Mouse (Mus musculus): ENCODE results near the gene Cd5l. TPM values are rescaled to one million over a fixed set of nuclear protein-coding genes. Genes with fewer than 3 reads are reported as not detected.
"Not testable (repeated sequence)": the region's sequence is repeated elsewhere in the genome, so short reads cannot be mapped to it uniquely, and the experiment has no call there.

The Cd5l gene
- polyA plus RNA-seq (2015; fragmentation: Nextera tagmentation; extraction: Ambion mirVana), result 0.13 and 0.80 TPM in 2 replicates

DNA sequence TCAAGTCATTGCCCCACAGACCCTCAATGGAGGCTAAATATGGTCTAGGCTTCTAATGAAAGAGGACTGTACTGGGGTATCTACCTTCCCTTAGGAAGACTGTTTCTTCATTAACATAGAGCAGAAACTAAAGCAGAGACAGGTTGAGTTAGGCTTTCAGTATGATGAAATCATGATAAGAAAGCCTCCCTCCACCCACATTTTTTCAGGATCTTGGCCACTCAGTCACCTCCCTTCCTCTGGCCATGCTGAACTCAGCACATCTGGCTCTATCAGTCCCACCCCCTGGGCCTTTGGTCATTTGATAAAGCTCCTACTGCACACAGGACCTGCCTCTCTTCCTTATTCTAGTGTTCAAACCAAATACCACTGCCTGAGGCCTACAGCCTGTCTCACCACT, at the start of gene Cd5l:
TSS of gene Cd5l (plus strand) at position 301 of the 400 bp plus-strand sequence.
- Histone ChIP-seq H3K4me1 (no peaks in the 10 kb centered on the region), H3K4me3 (no peak within 1 kb of the TSS), H3K27ac (no peak within 1 kb of the TSS), H3K9me3 (no peaks in the 10 kb centered on the region), H3K36me3 (no peaks in the 10 kb centered on the region), H3K9ac (no peak within 1 kb of the TSS), H3K27me3 (no peaks in the 10 kb centered on the region), H3K4me2 (no peak within 1 kb of the TSS)
- no peak for ATAC-seq (ENCODE audit: insufficient number of reproducible peaks, insufficient read depth, low FRiP score, low TSS enrichment, low read depth)

DNA sequence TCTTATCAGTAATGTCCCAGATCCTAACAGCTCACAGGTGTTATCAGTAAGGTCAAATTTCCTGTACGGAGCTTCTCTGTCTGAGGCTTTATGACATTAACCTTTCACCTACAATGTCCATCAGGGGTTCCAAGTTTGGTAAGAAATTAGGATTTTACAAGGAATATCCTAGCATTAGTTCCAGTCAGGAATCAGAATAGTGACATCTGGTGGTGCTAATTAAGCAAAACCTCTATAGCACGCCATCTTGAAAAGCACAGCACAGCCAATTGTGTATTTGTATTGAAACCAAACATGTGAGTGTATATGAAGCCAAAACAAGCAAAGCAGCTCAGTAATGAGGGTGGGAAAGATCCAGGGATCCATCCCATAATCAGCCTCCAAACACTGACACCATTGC, 47.8 kb upstream of the Cd5l start:
- no peak overlapping the region for H3K9ac ChIP-seq
- no peak overlapping the region for H3K4me2 ChIP-seq
- WGBS, result 71% methylated on average over 2 of the region's 2 CpGs

GRCm38 (mm10) chr3:87322557-87322956, 35.1 kb upstream of the Cd5l start:
- H3K36me3 ChIP-seq, result no peaks in the 10 kb centered on the region
- no peak overlapping the region for H3K9ac ChIP-seq
- no peaks in the 10 kb centered on the region for H3K9me3 ChIP-seq
- H3K4me2 ChIP-seq, result no peak overlapping the region
- WGBS, result 57% methylated on average over 4 of the region's 4 CpGs
- H3K4me3 ChIP-seq, result no peak overlapping the region
- H3K4me1 ChIP-seq, result no peaks in the 10 kb centered on the region
- no peaks in the 10 kb centered on the region for H3K27me3 ChIP-seq
- H3K27ac ChIP-seq, result no peak overlapping the region
- ATAC-seq (ENCODE audit: insufficient number of reproducible peaks, insufficient read depth, low FRiP score, low TSS enrichment, low read depth), result no peak

More for the DNA sequence above, 47.8 kb upstream of the Cd5l start:
- no peak overlapping the region for H3K4me3 ChIP-seq
- no peaks in the 10 kb centered on the region for H3K9me3 ChIP-seq
- ATAC-seq (ENCODE audit: insufficient number of reproducible peaks, insufficient read depth, low FRiP score, low TSS enrichment, low read depth), result no peak
- H3K27me3 ChIP-seq, result no peaks in the 10 kb centered on the region
- H3K4me1 ChIP-seq, result no peaks in the 10 kb centered on the region
- H3K36me3 ChIP-seq, result no peaks in the 10 kb centered on the region
- H3K27ac ChIP-seq, result no peak overlapping the region

- H3K27ac ChIP-seq, result no peak overlapping the region
- ATAC-seq (ENCODE audit: insufficient number of reproducible peaks, insufficient read depth, low FRiP score, low TSS enrichment, low read depth), result no peak
- no peak overlapping the region for H3K4me2 ChIP-seq
- no peaks in the 10 kb centered on the region for H3K27me3 ChIP-seq
- H3K9me3 ChIP-seq, result no peaks in the 10 kb centered on the region
- no peak overlapping the region for H3K9ac ChIP-seq
- H3K4me3 ChIP-seq, result no peak overlapping the region
- H3K36me3 ChIP-seq, result no peaks in the 10 kb centered on the region
- WGBS, result 13% methylated on average over 3 of the region's 3 CpGs
- no peaks in the 10 kb centered on the region for H3K4me1 ChIP-seq
Observed at GRCm38 (mm10) chr3:87323778-87324177, 33.9 kb upstream of the Cd5l start.

DNA sequence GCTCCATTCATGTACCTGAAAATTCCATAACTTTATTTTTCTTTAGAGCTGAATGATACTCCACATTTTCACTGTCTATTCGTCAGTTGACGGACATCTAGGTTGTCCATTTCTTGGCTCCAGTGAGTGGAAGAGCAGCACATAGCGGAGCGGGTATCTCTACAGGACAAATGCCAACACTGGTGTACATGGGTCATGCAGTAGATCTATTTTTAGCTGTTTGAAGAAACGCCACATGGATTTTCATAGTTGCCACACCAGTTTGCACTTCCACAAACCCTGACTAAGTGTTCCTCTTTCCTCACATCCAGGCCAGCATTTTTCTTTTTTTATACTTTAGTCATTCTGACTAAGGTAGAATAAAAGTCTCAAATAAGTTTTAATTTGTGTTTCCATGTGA, 19.8 kb upstream of the Cd5l start:
- H3K36me3 ChIP-seq, result no peaks in the 10 kb centered on the region
- ATAC-seq (ENCODE audit: insufficient number of reproducible peaks, insufficient read depth, low FRiP score, low TSS enrichment, low read depth), result no peak
- H3K4me2 ChIP-seq, result no peak overlapping the region
- H3K27me3 ChIP-seq, result no peaks in the 10 kb centered on the region
- no peaks in the 10 kb centered on the region for H3K9me3 ChIP-seq
- H3K4me1 ChIP-seq, result no peaks in the 10 kb centered on the region
- no peak overlapping the region for H3K9ac ChIP-seq
- 93% methylated on average over 5 of the region's 5 CpGs for WGBS
- no peak overlapping the region for H3K4me3 ChIP-seq
- H3K27ac ChIP-seq, result no peak overlapping the region

- 75% methylated on average over 2 of the region's 2 CpGs for WGBS
- H3K9ac ChIP-seq; H3K27ac ChIP-seq; ATAC-seq (ENCODE audit: insufficient number of reproducible peaks, insufficient read depth, low FRiP score, low TSS enrichment, low read depth); H3K4me1 ChIP-seq; H3K4me3 ChIP-seq; H3K9me3 ChIP-seq; H3K27me3 ChIP-seq; H3K36me3 ChIP-seq; H3K4me2 ChIP-seq: not testable (repeated sequence)
Observed at GRCm38 (mm10) chr3:87350992-87351391, 6.7 kb upstream of the Cd5l start.

GRCm38 (mm10) chr3:87359215-87359614, 1.5 kb downstream of the Cd5l start:
- no peaks in the 10 kb centered on the region for H3K27me3 ChIP-seq
- no peak overlapping the region for H3K27ac ChIP-seq
- no peak overlapping the region for H3K4me3 ChIP-seq
- no peaks in the 10 kb centered on the region for H3K9me3 ChIP-seq
- no peak overlapping the region for H3K4me2 ChIP-seq
- ATAC-seq (ENCODE audit: insufficient number of reproducible peaks, insufficient read depth, low FRiP score, low TSS enrichment, low read depth), result no peak
- H3K4me1 ChIP-seq, result no peaks in the 10 kb centered on the region
- no peaks in the 10 kb centered on the region for H3K36me3 ChIP-seq
- no peak overlapping the region for H3K9ac ChIP-seq

- no peak overlapping the region for H3K4me2 ChIP-seq
- no peaks in the 10 kb centered on the region for H3K36me3 ChIP-seq
- 87% methylated on average over 6 of the region's 6 CpGs for WGBS
- ATAC-seq (ENCODE audit: insufficient number of reproducible peaks, insufficient read depth, low FRiP score, low TSS enrichment, low read depth), result no peak
- H3K4me1 ChIP-seq, result no peaks in the 10 kb centered on the region
- H3K4me3 ChIP-seq, result no peak overlapping the region
- H3K9ac ChIP-seq, result no peak overlapping the region
- no peak overlapping the region for H3K27ac ChIP-seq
- no peaks in the 10 kb centered on the region for H3K27me3 ChIP-seq
- no peaks in the 10 kb centered on the region for H3K9me3 ChIP-seq
Observed at GRCm38 (mm10) chr3:87360466-87360865, 2.8 kb downstream of the Cd5l start.

DNA sequence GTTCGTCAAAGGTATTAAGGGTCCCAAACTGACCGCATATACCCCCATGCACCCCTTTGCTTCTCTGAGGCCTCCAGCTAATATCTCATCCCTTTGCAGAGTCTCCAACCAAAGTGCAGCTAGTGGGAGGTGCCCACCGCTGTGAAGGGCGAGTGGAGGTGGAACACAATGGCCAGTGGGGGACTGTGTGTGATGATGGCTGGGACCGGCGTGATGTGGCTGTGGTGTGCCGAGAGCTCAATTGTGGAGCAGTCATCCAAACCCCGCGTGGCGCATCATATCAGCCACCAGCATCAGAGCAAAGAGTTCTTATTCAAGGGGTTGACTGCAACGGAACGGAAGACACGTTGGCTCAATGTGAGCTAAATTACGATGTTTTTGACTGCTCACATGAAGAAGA, 8.0 kb downstream of the Cd5l start:
- no peak overlapping the region for H3K9ac ChIP-seq
- no peaks in the 10 kb centered on the region for H3K9me3 ChIP-seq
- H3K4me1 ChIP-seq, result no peaks in the 10 kb centered on the region
- H3K27ac ChIP-seq, result no peak overlapping the region
- H3K36me3 ChIP-seq, result no peaks in the 10 kb centered on the region
- H3K4me2 ChIP-seq, result no peak overlapping the region
- WGBS, result 90% methylated on average over 14 of the region's 14 CpGs
- ATAC-seq (ENCODE audit: insufficient number of reproducible peaks, insufficient read depth, low FRiP score, low TSS enrichment, low read depth), result no peak
- H3K27me3 ChIP-seq, result no peaks in the 10 kb centered on the region
- H3K4me3 ChIP-seq, result no peak overlapping the region

DNA sequence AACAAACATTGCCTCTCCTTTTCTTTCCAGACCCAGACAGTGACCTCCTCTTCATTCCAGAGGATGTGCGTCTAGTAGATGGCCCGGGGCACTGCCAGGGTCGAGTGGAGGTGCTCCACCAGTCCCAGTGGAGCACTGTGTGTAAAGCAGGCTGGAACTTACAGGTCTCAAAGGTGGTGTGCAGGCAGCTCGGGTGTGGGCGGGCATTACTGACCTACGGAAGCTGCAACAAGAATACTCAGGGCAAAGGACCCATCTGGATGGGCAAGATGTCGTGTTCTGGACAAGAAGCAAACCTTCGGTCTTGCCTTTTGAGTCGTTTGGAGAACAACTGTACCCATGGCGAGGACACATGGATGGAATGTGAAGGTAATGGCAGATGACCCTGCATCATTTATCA, 9.8 kb downstream of the Cd5l start:
- 74% methylated on average over 10 of the region's 10 CpGs for WGBS
- H3K4me1 ChIP-seq, result no peaks in the 10 kb centered on the region
- no peak overlapping the region for H3K4me2 ChIP-seq
- no peak for ATAC-seq (ENCODE audit: insufficient number of reproducible peaks, insufficient read depth, low FRiP score, low TSS enrichment, low read depth)
- no peaks in the 10 kb centered on the region for H3K36me3 ChIP-seq
- H3K27ac ChIP-seq, result no peak overlapping the region
- H3K9ac ChIP-seq, result no peak overlapping the region
- no peaks in the 10 kb centered on the region for H3K9me3 ChIP-seq
- no peaks in the 10 kb centered on the region for H3K27me3 ChIP-seq
- H3K4me3 ChIP-seq, result no peak overlapping the region

DNA sequence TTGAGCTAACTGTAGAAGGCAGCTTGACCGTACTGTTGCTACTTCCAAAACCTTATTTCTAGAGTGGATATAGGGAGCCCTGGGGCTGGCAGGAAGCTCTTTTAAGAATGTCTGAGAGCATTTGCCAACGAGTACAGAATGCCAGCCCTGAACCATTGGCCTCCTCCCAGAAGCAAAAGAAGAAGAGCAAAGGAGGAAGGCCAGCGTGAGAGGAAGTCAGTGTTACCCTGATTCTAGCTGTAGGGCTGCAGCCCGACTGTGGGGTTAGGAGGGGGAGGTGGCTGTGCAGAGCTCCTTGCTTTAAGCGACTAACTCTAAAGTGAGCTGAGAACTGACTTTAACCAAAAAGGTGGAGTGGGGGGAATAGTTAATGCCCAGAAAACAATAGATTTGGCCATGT, 11.5 kb downstream of the Cd5l start:
- ATAC-seq (ENCODE audit: insufficient number of reproducible peaks, insufficient read depth, low FRiP score, low TSS enrichment, low read depth), result no peak
- no peaks in the 10 kb centered on the region for H3K36me3 ChIP-seq
- WGBS, result 65% methylated on average over 5 of the region's 5 CpGs

DNA sequence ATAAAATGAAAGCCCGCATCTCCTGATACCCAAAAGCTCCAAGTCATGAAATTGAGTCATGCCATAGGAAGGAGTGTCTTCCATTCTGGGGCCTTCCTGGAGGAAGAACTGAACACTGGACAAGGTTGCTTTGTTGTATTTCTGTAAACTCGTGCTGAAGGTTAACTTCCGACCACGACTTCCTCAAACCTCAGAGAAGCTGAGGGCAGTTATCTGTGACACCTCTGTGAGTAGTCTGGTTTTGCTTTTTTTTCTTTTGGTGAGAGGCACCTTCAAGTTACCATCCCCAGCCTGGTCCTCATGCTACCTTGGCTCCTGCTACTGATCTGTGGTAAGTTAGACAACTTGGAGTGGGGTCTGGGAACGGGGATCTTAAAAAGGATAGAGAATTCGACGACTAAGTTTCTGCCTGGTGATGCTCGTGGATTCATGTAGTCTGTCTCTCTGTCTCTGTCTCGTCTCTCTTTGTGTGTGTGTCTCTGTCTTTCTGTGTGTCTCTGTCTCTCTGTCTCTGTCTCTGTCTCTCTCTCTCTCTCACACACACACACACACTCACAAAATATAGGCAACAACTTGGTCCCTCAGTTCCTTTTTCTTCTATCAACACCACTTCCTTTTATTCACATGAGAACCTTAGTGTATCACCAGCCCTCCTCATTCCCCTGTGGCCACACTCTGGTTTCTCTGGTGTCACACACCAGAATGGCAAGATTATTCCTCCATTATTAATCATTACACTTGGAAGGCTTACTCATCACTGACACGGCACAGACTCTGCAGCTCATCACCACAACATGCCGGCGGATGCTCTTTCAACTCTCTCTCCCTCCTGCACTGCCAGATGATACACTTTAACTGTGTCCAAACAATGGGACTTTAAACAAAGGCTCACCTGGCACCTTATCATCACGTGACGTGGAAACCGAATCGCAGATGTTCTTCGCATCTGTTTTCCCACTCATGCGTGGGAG, 18.8 kb downstream of the Cd5l start, which contains the start of gene Fcrl1:
TSS of gene Fcrl1 (plus strand) at position 193 of the 971 bp plus-strand sequence.
- no peaks in the 10 kb centered on the region for H3K36me3 ChIP-seq
- peaks cover 5% of the 10 kb centered on the region; the same call in 1 of the 2 replicates for H3K4me1 ChIP-seq
- H3K27me3 ChIP-seq, result no peaks in the 10 kb centered on the region
- no peak within 1 kb of the TSS for H3K4me3 ChIP-seq
- H3K4me2 ChIP-seq, result no peak within 1 kb of the TSS
- no peak within 1 kb of the TSS for H3K27ac ChIP-seq
- 82% methylated on average over 18 of the region's 18 CpGs for WGBS
- H3K9ac ChIP-seq, result no peak within 1 kb of the TSS
- H3K9me3 ChIP-seq, result no peaks in the 10 kb centered on the region
- ATAC-seq (ENCODE audit: insufficient number of reproducible peaks, insufficient read depth, low FRiP score, low TSS enrichment, low read depth), result no peak

More for the DNA sequence above, 11.5 kb downstream of the Cd5l start:
- Histone ChIP-seq H3K4me3 (no peak overlapping the region), H3K27me3 (no peaks in the 10 kb centered on the region), H3K9me3 (no peaks in the 10 kb centered on the region), H3K4me1 (peaks cover 1% of the 10 kb centered on the region; the same call in 1 of the 2 replicates), H3K9ac (no peak overlapping the region), H3K4me2 (no peak overlapping the region), H3K27ac (no peak overlapping the region)
